ENCODE assay signal across 9 mouse cellular contexts in the genomic region with DNA sequence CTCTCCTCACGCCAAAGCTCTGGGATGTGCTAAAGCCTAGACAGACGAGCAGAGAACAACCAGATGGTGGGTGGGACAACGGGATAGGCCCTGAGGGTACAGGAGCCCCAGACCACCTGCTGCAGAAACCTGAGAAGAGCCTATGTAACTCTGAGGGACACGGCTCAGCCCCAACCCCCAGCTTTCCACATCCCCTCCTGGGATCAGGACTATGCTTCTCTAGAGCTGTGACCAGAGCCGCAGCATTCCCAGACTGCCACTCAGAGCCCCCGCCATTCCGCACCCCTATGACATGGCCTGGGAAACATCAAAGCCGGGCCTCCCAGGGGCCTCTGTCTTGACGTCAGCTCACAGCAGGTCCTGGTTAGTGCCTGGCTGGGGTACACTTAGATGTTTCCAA. TPM values are rescaled to one million over a fixed set of nuclear protein-coding genes. Genes with fewer than 3 reads are reported as not detected.
A peak's percentile ranks its signal among the peaks of the same experiment; 100 is the strongest.
DNase-seq lines count a peak whose midpoint lies in the region; ATAC-seq and TF ChIP-seq lines count a peak whose summit lies in the region.
"Had no signal": no experiment of that assay in that cellular context is flagged by ENCODE, and none has a peak within 500 bp of the region (broad histone marks: within the 10 kb centered on the region; RNA-seq: fewer than 3 reads in every experiment).

No protein-coding gene starts in this region.

- H3K36me3 ChIP-seq in forebrain, embryonic 15.5 days, result peaks cover 6% of the 10 kb centered on the region; the same call in 1 of the 2 replicates
- H3K36me3 ChIP-seq in forebrain, embryonic 13.5 days (ENCODE audit: poor library complexity, severe bottlenecking), result peaks cover 24% of the 10 kb centered on the region
- peaks cover 12% of the 10 kb centered on the region for H3K36me3 ChIP-seq in embryonic facial prominence, embryonic 15.5 days
- 0 out of 2 replicates have a peak, but pooled peaks cover 8% of the 10 kb centered on the region for H3K36me3 ChIP-seq in neural tube, embryonic 14.5 days (ENCODE audit: control insufficient read depth, insufficient read depth, low read length)

- intact Hi-C loops in left cerebral cortex, adult 2 months (cut with DNase I), result no loop called here
- intact Hi-C loops in left cerebral cortex, postnatal 25 days (cut with DNase I), result no loop called here

- H3K4me1 ChIP-seq in forebrain, embryonic 15.5 days, result no peaks in the 10 kb centered on the region
- peaks cover 10% of the 10 kb centered on the region; the same call in 1 of the 2 replicates for H3K4me1 ChIP-seq in forebrain, embryonic 13.5 days
- peaks cover 41% of the 10 kb centered on the region for H3K4me1 ChIP-seq in embryonic facial prominence, embryonic 15.5 days
- no peaks in the 10 kb centered on the region for H3K4me1 ChIP-seq in neural tube, embryonic 14.5 days (ENCODE audit: control insufficient read depth, insufficient read depth, low read length)

- H3K27me3 ChIP-seq in forebrain, embryonic 15.5 days, result no peaks in the 10 kb centered on the region
- no peaks in the 10 kb centered on the region for H3K27me3 ChIP-seq in forebrain, embryonic 13.5 days
- no peaks in the 10 kb centered on the region for H3K27me3 ChIP-seq in embryonic facial prominence, embryonic 15.5 days
- H3K27me3 ChIP-seq in neural tube, embryonic 14.5 days (ENCODE audit: control insufficient read depth, insufficient read depth, low read length), result no peaks in the 10 kb centered on the region

- ATAC-seq in forebrain, embryonic 15.5 days (replicated peaks), result 0 out of 2 replicates have a peak, but pooled peaks have one; percentile 26
- no peak for ATAC-seq in forebrain, embryonic 13.5 days
- ATAC-seq in embryonic facial prominence, embryonic 15.5 days (ENCODE audit: insufficient number of reproducible peaks, low FRiP score, low TSS enrichment, low read depth), result peak; percentile 79
- peak; percentile 34; the same call in 1 of the 2 replicates for ATAC-seq in neural tube, embryonic 14.5 days (ENCODE audit: low read depth)

- H3K4me3 ChIP-seq in forebrain, embryonic 15.5 days, result no peak overlapping the region
- H3K4me3 ChIP-seq in forebrain, embryonic 13.5 days, result no peak overlapping the region
- no peak overlapping the region for H3K4me3 ChIP-seq in left cerebral cortex, adult 2 months
- 0 out of 2 replicates have a peak overlapping the region, but pooled peaks have one; percentile 7 for H3K4me3 ChIP-seq in embryonic facial prominence, embryonic 15.5 days (replicated peaks)
- no peak overlapping the region for H3K4me3 ChIP-seq in neural tube, embryonic 14.5 days (ENCODE audit: low read depth, low read length)

- no peak for DNase-seq in left cerebral cortex, adult 2 months (ENCODE audit: extremely low spot score in 1 of 2, low spot score in 2 of 2)
- no peak for DNase-seq in left cerebral cortex, postnatal 25 days (ENCODE audit: low spot score in 2 of 2)
- no peak for DNase-seq in B cell, adult 2 months
- DNase-seq in spleen, adult 12 weeks (ENCODE audit: low spot score), result no peak
- DNase-seq: kidney, postnatal 4 days had no signal

- no peak overlapping the region for H3K27ac ChIP-seq in forebrain, embryonic 15.5 days (replicated peaks)
- no peak overlapping the region for H3K27ac ChIP-seq in forebrain, embryonic 13.5 days
- peak overlapping the region; percentile 80 for H3K27ac ChIP-seq in left cerebral cortex, adult 2 months
- peak overlapping the region; percentile 89 for H3K27ac ChIP-seq in embryonic facial prominence, embryonic 15.5 days (replicated peaks)
- H3K27ac ChIP-seq in neural tube, embryonic 14.5 days (ENCODE audit: low read depth, low read length), result no peak overlapping the region; the same call in 1 of the 2 replicates

- H3K9me3 ChIP-seq in forebrain, embryonic 15.5 days, result no peaks in the 10 kb centered on the region
- no peaks in the 10 kb centered on the region for H3K9me3 ChIP-seq in forebrain, embryonic 13.5 days (replicated peaks)
- H3K9me3 ChIP-seq in embryonic facial prominence, embryonic 15.5 days (replicated peaks), result no peaks in the 10 kb centered on the region
- H3K9me3 ChIP-seq in neural tube, embryonic 14.5 days (ENCODE audit: control insufficient read depth, low read length), result no peaks in the 10 kb centered on the region

- TF ChIP-seq CTCF in left cerebral cortex, adult 2 months (IDR thresholded peaks at IDR 0.05), result no peak

- no peak overlapping the region for H3K9ac ChIP-seq in forebrain, embryonic 15.5 days (replicated peaks)
- H3K9ac ChIP-seq in forebrain, embryonic 13.5 days, result no peak overlapping the region; the same call in 1 of the 2 replicates
- H3K9ac ChIP-seq in embryonic facial prominence, embryonic 15.5 days, result no peak overlapping the region
- H3K9ac ChIP-seq in neural tube, embryonic 14.5 days (replicated peaks; ENCODE audit: low read depth, low read length), result no peak overlapping the region

- 56% methylated on average over 9 of the region's 9 CpGs for WGBS in forebrain, embryonic 15.5 days
- 56% methylated on average over 9 of the region's 9 CpGs for WGBS in forebrain, embryonic 13.5 days
- 14% methylated on average over 9 of the region's 9 CpGs for WGBS in embryonic facial prominence, embryonic 15.5 days
- WGBS in neural tube, embryonic 14.5 days, result 48% methylated on average over 9 of the region's 9 CpGs

- no peak overlapping the region for H3K4me2 ChIP-seq in forebrain, embryonic 15.5 days (replicated peaks)
- H3K4me2 ChIP-seq in forebrain, embryonic 13.5 days, result no peak overlapping the region
- H3K4me2 ChIP-seq in embryonic facial prominence, embryonic 15.5 days (replicated peaks), result peak overlapping the region; percentile 27; the same call in 1 of the 2 replicates
- H3K4me2 ChIP-seq in neural tube, embryonic 14.5 days (ENCODE audit: low read depth, low read length), result no peak overlapping the region

RNA-seq across cellular contexts. Expression of a gene that starts 34.7 kb away (rescaled TPM):
- polyA plus RNA-seq in forebrain, embryonic 15.5 days (2015; fragmentation: Nextera tagmentation; extraction: Ambion mirVana), result 32.1 and 33.0 TPM in 2 replicates
- 32.5 and 35.3 TPM in 2 replicates for polyA plus RNA-seq in forebrain, embryonic 13.5 days (2015; fragmentation: Nextera tagmentation; extraction: Ambion mirVana)
- 1 to 10 TPM; 8.3 to 9.4 TPM for total RNA-seq in left cerebral cortex, adult 2 months (2021)
- 10 to 100 TPM in 1 of 2 experiments, 1 to 10 TPM in 1; 9.5 to 10.5 TPM for total RNA-seq in left cerebral cortex, postnatal 25 days (2021)
- 156 and 161 TPM in 2 replicates for polyA plus RNA-seq in embryonic facial prominence, embryonic 15.5 days (2015; fragmentation: Nextera tagmentation; extraction: Ambion mirVana)
- polyA plus RNA-seq in neural tube, embryonic 14.5 days (2014; fragmentation: Nextera tagmentation; extraction: Ambion mirVana), result 7.9 and 23.7 TPM in 2 replicates

RNA-seq across cellular contexts. Expression of a gene that starts 38.6 kb away (rescaled TPM):
- 3.3 and 5.4 TPM in 2 replicates for polyA plus RNA-seq in forebrain, embryonic 15.5 days (2015; fragmentation: Nextera tagmentation; extraction: Ambion mirVana)
- 4.2 and 4.4 TPM in 2 replicates for polyA plus RNA-seq in forebrain, embryonic 13.5 days (2015; fragmentation: Nextera tagmentation; extraction: Ambion mirVana)
- 10 to 100 TPM; 57.0 to 74.2 TPM for total RNA-seq in left cerebral cortex, adult 2 months (2021)
- total RNA-seq in left cerebral cortex, postnatal 25 days (2021), result 10 to 100 TPM; 58.8 to 63.8 TPM
- polyA plus RNA-seq in embryonic facial prominence, embryonic 15.5 days (2015; fragmentation: Nextera tagmentation; extraction: Ambion mirVana), result 8.6 and 8.8 TPM in 2 replicates
- 5.4 and 5.5 TPM in 2 replicates for polyA plus RNA-seq in neural tube, embryonic 14.5 days (2014; fragmentation: Nextera tagmentation; extraction: Ambion mirVana)

RNA-seq across cellular contexts. Expression of a gene that starts 48.4 kb away (rescaled TPM):
- polyA plus RNA-seq in forebrain, embryonic 15.5 days (2015; fragmentation: Nextera tagmentation; extraction: Ambion mirVana), result 16.8 and 17.4 TPM in 2 replicates
- polyA plus RNA-seq in forebrain, embryonic 13.5 days (2015; fragmentation: Nextera tagmentation; extraction: Ambion mirVana), result 9.8 and 12.4 TPM in 2 replicates
- total RNA-seq in left cerebral cortex, adult 2 months (2021), result 10 to 100 TPM; 66.6 to 70.1 TPM
- total RNA-seq in left cerebral cortex, postnatal 25 days (2021), result 10 to 100 TPM; 55.8 to 59.3 TPM
- polyA plus RNA-seq in embryonic facial prominence, embryonic 15.5 days (2015; fragmentation: Nextera tagmentation; extraction: Ambion mirVana), result 7.1 and 10.6 TPM in 2 replicates
- 15.7 and 18.5 TPM in 2 replicates for polyA plus RNA-seq in neural tube, embryonic 14.5 days (2014; fragmentation: Nextera tagmentation; extraction: Ambion mirVana)

RNA-seq across cellular contexts. Expression of a gene that starts 51.2 kb away (rescaled TPM):
- polyA plus RNA-seq in forebrain, embryonic 15.5 days (2015; fragmentation: Nextera tagmentation; extraction: Ambion mirVana), result 41.4 and 45.1 TPM in 2 replicates
- polyA plus RNA-seq in forebrain, embryonic 13.5 days (2015; fragmentation: Nextera tagmentation; extraction: Ambion mirVana), result 44.3 and 47.7 TPM in 2 replicates
- total RNA-seq in left cerebral cortex, adult 2 months (2021), result 10 to 100 TPM; 21.9 to 24.4 TPM
- 10 to 100 TPM; 17.8 to 20.4 TPM for total RNA-seq in left cerebral cortex, postnatal 25 days (2021)
- 23.4 and 24.5 TPM in 2 replicates for polyA plus RNA-seq in embryonic facial prominence, embryonic 15.5 days (2015; fragmentation: Nextera tagmentation; extraction: Ambion mirVana)
- 27.7 and 32.1 TPM in 2 replicates for polyA plus RNA-seq in neural tube, embryonic 14.5 days (2014; fragmentation: Nextera tagmentation; extraction: Ambion mirVana)

RNA-seq across cellular contexts. Expression of a gene that starts 51.4 kb away (rescaled TPM):
- 73.7 and 81.9 TPM in 2 replicates for polyA plus RNA-seq in forebrain, embryonic 15.5 days (2015; fragmentation: Nextera tagmentation; extraction: Ambion mirVana)
- 89.0 and 97.3 TPM in 2 replicates for polyA plus RNA-seq in forebrain, embryonic 13.5 days (2015; fragmentation: Nextera tagmentation; extraction: Ambion mirVana)
- 10 to 100 TPM; 49.1 to 53.2 TPM for total RNA-seq in left cerebral cortex, adult 2 months (2021)
- 10 to 100 TPM; 51.0 to 51.5 TPM for total RNA-seq in left cerebral cortex, postnatal 25 days (2021)
- 92.9 and 95.8 TPM in 2 replicates for polyA plus RNA-seq in embryonic facial prominence, embryonic 15.5 days (2015; fragmentation: Nextera tagmentation; extraction: Ambion mirVana)
- polyA plus RNA-seq in neural tube, embryonic 14.5 days (2014; fragmentation: Nextera tagmentation; extraction: Ambion mirVana), result 59.9 and 64.4 TPM in 2 replicates

Comparison
In these comparisons a context has a peak if more than half of its experiments do, and no peak if none do; other contexts are left out.
1. H3K27ac ChIP-seq: peak in left cerebral cortex, adult 2 months (single experiment) and embryonic facial prominence, embryonic 15.5 days (single experiment); none in forebrain, embryonic 15.5 days (single experiment), forebrain, embryonic 13.5 days (single experiment) and neural tube, embryonic 14.5 days (single experiment).